Mouse (Mus musculus) lung, embryonic 16.5 days (tissue): ENCODE measurements around the gene Cdc42bpb. TPM values are rescaled to one million over a fixed set of nuclear protein-coding genes. Genes with fewer than 3 reads are reported as not detected.

Experiments
- ATAC-seq: fragments of 200-750 bp; cut with Nextera tagmentation; 2 replicates; pipeline ENCODE4 v1.8.0; 2017; ENCODE audit warnings: low read depth, mild to moderate bottlenecking, moderate library complexity
- H3K27ac ChIP-seq: fragments of 300-500 bp; sonication (generic); 2 replicates; pipeline ENCODE4 v1.5.1; 2014; ENCODE audit warnings: mild to moderate bottlenecking, control low read depth, low read length
- H3K27me3 ChIP-seq: fragments of 300-500 bp; sonication (generic); 2 replicates; pipeline ENCODE4 v1.6.1; 2014; ENCODE audit warnings: low read depth, low read length, mixed read lengths; ENCODE audit not compliant: control insufficient read depth, insufficient read depth
- H3K36me3 ChIP-seq: fragments of 300-500 bp; sonication (generic); 2 replicates; pipeline ENCODE4 v1.6.1; 2014; ENCODE audit warnings: low read length; ENCODE audit not compliant: control insufficient read depth, insufficient read depth
- H3K4me1 ChIP-seq: fragments of 300-500 bp; sonication (generic); replicated peaks from 2 replicates; pipeline ENCODE4 v1.6.1; 2014; ENCODE audit warnings: low read length, mixed read lengths; ENCODE audit not compliant: control insufficient read depth, insufficient read depth
- H3K4me2 ChIP-seq: fragments of 300-500 bp; sonication (generic); 2 replicates; pipeline ENCODE4 v1.6.1; 2014; ENCODE audit warnings: low read depth, low read length, control low read depth
- H3K4me3 ChIP-seq: fragments of 300-500 bp; sonication (generic); 2 replicates; pipeline ENCODE4 v1.5.1; 2014; ENCODE audit warnings: mild to moderate bottlenecking, low read length, control low read depth
- H3K9ac ChIP-seq: fragments of 300-500 bp; sonication (generic); 2 replicates; pipeline ENCODE4 v1.6.1; 2014; ENCODE audit warnings: low read length, control low read depth
- H3K9me3 ChIP-seq: fragments of 300-500 bp; sonication (generic); 2 replicates; pipeline ENCODE4 v1.6.1; 2016; ENCODE audit warnings: low read length; ENCODE audit not compliant: control insufficient read depth
- WGBS: fragments of 180-500 bp; shearing (Covaris S2); extraction: QIAGEN DNeasy Blood & Tissue Kit; methylation state at CpG from one replicate; pipeline ENCODE4 v1.1.7; 2014; 5-methylcytosine and 5-hydroxymethylcytosine counted together
- polyA plus RNA-seq: library from polyadenylated mRNA; unstranded; fragments of >200 nt; fragmentation: Nextera tagmentation; extraction: Ambion mirVana; gene quantifications from 2 replicates; pipeline ENCODE4 v1.2.1, GENCODE M21; 2015

The Cdc42bpb gene
- polyA plus RNA-seq, 1 experiment from 2014 or later = 36.1 TPM

DNA sequence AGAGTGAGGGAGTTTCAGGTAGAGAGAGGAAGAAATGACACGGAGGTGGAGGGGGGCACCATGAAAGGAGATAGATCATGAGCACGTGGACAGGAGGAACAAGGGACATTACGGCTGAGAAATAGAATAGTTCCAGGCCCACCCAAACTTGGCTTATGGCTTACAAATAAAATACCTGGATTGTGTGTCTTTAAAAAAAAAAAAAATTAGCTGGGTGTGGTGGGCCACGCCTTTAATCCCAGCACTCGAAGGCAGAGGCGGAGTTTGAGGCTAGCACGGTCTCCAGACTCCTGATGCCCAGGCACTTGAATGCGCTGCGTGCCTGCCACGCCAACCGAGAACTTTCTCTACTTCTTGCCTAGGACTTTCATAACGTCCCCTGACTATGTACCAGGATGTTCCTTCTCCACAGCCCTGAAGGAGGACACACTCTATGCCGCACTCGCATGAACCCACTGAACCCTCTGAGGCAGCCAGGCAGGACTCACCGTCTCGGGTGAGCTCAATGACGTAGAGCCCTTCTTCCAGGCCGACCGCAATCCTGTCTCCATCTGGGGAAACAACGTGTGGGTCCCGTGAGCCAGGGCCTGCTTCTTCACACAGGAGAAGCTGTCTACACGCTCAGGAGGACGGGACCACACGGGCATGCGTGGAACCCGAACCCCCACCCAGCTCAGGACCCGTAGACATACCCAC lies 76.0 kb downstream of the Cdc42bpb start:
- 90% methylated on average over 27 of the region's 27 CpGs for WGBS
- no peak overlapping the region for H3K9ac ChIP-seq
- no peak overlapping the region for H3K4me2 ChIP-seq
- peaks cover 57% of the 10 kb centered on the region for H3K36me3 ChIP-seq
- H3K9me3 ChIP-seq = no peaks in the 10 kb centered on the region
- H3K27me3 ChIP-seq = no peaks in the 10 kb centered on the region
- H3K4me3 ChIP-seq = no peak overlapping the region
- no peaks in the 10 kb centered on the region for H3K4me1 ChIP-seq
- no peak for ATAC-seq
- H3K27ac ChIP-seq = no peak overlapping the region

- Histone ChIP-seq H3K9me3 (no peaks in the 10 kb centered on the region), H3K9ac (no peak overlapping the region), H3K4me2 (no peak overlapping the region), H3K4me3 (no peak overlapping the region), H3K4me1 (no peaks in the 10 kb centered on the region), H3K27ac (no peak overlapping the region), H3K36me3 (peaks cover 51% of the 10 kb centered on the region), H3K27me3 (no peaks in the 10 kb centered on the region)
- WGBS = 88% methylated on average over 12 of the region's 12 CpGs
- ATAC-seq = no peak
These were observed 84.5 kb downstream of the Cdc42bpb start for GRCm38 (mm10) chr12:111293025-111293424.

DNA sequence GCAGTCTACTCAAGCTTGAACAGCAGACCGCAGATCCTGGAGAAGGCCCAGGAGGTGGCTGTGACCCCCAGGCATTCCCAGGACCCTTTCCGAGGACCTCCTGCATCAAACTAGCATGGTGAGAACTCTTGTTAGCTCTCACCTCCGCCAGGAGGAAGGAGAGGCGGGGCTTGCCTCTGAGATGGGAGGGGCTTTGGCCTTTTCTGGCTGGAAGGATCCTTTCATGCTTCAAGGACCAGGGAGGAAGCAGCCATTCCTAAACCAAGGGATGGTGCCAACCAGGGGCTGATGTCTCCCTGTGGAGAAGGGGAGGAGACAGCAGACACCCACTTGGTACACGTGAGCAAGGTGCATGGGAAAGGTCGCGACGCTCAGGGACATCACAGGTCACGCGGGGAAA lies 93.0 kb downstream of the Cdc42bpb start:
- H3K9ac ChIP-seq = no peak overlapping the region
- H3K4me3 ChIP-seq = no peak overlapping the region
- peak; percentile 59 for ATAC-seq
- no peaks in the 10 kb centered on the region for H3K9me3 ChIP-seq
- H3K27me3 ChIP-seq = no peaks in the 10 kb centered on the region
- no peaks in the 10 kb centered on the region for H3K36me3 ChIP-seq
- H3K27ac ChIP-seq = no peak overlapping the region
- 28% methylated on average over 10 of the region's 10 CpGs for WGBS
- H3K4me1 ChIP-seq = no peaks in the 10 kb centered on the region; the same call in 1 of the 2 replicates
- peak overlapping the region; percentile 13; the same call in 1 of the 2 replicates for H3K4me2 ChIP-seq

DNA sequence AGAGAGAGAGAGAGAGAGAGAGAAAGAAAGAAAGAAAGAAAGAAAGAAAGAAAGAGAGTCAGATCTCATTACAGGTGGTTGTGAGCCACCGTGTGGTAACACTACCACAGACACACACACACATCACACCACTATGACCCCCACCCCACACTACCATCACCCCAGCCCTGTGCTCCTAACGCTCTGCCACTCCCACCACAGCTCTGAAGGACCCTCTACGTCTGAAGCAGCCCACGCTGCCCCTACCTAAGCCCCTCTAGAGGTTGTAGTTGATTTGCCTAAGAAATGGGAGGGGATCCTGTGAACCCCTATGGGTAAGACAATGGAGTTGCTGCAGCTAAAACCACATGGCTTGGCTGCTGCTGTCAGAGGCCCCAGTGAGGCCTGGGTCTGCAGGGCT lies 93.9 kb downstream of the Cdc42bpb start:
- Histone ChIP-seq H3K9ac (no peak overlapping the region), H3K9me3 (peaks cover 4% of the 10 kb centered on the region), H3K36me3 (no peaks in the 10 kb centered on the region), H3K4me1 (no peaks in the 10 kb centered on the region; the same call in 1 of the 2 replicates), H3K27me3 (no peaks in the 10 kb centered on the region), H3K4me3 (no peak overlapping the region), H3K4me2 (no peak overlapping the region), H3K27ac (no peak overlapping the region)
- no peak for ATAC-seq
- 74% methylated on average over 4 of the region's 4 CpGs for WGBS

- H3K9ac ChIP-seq = no peak overlapping the region
- H3K9me3 ChIP-seq = peaks cover 4% of the 10 kb centered on the region
- WGBS = 37% methylated on average over 6 of the region's 6 CpGs
- H3K27me3 ChIP-seq = peaks cover 57% of the 10 kb centered on the region
- H3K4me1 ChIP-seq = peaks cover 19% of the 10 kb centered on the region
- no peak overlapping the region for H3K27ac ChIP-seq
- no peak overlapping the region for H3K4me2 ChIP-seq
- H3K4me3 ChIP-seq = no peak overlapping the region
- no peaks in the 10 kb centered on the region for H3K36me3 ChIP-seq
- ATAC-seq = no peak
These were observed 101.1 kb downstream of the Cdc42bpb start for GRCm38 (mm10) chr12:111276371-111276770.

DNA sequence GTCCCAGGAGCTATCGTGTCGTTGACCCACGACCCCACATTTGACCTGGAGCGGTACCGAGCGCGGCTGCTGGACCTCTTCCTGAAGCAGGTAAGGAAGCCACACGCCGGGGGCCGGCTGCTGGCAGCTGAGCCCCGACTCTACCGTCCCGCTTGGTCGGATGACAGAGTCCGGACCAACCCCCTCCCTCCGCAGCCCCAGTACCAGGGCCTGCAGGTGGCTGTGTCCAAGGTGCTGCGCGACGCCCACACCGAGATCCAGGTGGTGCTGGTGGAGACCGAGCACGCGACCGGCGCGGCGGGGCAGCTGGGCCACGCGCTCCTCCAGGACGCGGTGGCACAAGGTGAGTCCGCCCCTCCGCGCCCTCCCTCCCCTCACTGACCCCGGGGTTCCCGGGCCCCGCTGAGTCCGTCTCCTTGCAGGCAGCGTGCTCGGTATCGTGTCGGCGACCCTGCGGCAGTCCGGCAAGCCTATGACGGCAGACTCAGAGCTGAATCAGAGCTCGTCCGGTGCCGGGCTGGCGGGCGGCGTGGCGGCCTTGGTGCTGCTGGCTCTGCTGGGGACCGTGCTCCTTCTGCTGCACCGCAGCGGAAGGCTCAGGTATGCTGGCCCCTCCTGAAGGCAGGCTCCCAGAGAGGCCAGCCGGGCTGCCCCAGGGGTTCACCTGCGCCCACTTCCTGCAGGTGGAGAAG lies 102.2 kb downstream of the Cdc42bpb start:
- Histone ChIP-seq H3K4me3 (peak overlapping the region; percentile 47), H3K36me3 (no peaks in the 10 kb centered on the region), H3K9ac (peak overlapping the region; percentile 41; the same call in 1 of the 2 replicates), H3K4me1 (peaks cover 21% of the 10 kb centered on the region), H3K9me3 (peaks cover 4% of the 10 kb centered on the region), H3K27me3 (peaks cover 68% of the 10 kb centered on the region), H3K27ac (no peak overlapping the region), H3K4me2 (peak overlapping the region; percentile 73)
- ATAC-seq = 0 out of 2 replicates have a peak, but pooled peaks have one; percentile 13
- under 1% methylated on average over 58 of the region's 58 CpGs for WGBS

- no peak for ATAC-seq
- H3K4me3 ChIP-seq = peak overlapping the region; percentile 47
- H3K9ac ChIP-seq = 0 out of 2 replicates have a peak overlapping the region, but pooled peaks have one; percentile 41
- peaks cover 75% of the 10 kb centered on the region for H3K27me3 ChIP-seq
- peak overlapping the region; percentile 73 for H3K4me2 ChIP-seq
- H3K27ac ChIP-seq = no peak overlapping the region
- peaks cover 4% of the 10 kb centered on the region for H3K9me3 ChIP-seq
- H3K4me1 ChIP-seq = peaks cover 21% of the 10 kb centered on the region
- H3K36me3 ChIP-seq = no peaks in the 10 kb centered on the region
- WGBS = 2% methylated on average over 74 of the region's 80 CpGs
These were observed 102.9 kb downstream of the Cdc42bpb start for GRCm38 (mm10) chr12:111274447-111275149.

DNA sequence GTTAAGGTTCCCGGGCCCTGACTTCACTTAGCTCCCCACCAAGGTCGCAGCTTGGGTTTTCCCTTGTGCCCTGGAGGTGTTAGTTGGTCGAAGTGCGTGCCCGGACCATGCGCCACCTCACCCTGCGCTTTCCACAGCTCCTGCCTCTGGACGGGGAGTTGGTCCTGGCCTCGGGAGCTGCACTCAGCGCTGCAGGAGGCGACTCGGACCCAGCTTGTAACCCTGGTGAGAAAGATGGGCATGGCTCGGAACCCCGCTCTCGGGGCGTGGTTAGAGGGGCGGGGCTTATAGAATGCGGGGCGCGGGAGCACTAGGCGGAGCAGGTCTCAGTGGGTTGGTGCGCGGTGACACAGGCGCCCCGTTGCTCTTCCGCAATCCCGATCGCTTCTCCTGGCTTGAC lies 103.5 kb downstream of the Cdc42bpb start:
- H3K9me3 ChIP-seq = peaks cover 2% of the 10 kb centered on the region
- H3K4me1 ChIP-seq = peaks cover 21% of the 10 kb centered on the region
- H3K4me2 ChIP-seq = peak overlapping the region; percentile 73
- WGBS = 2% methylated on average over 28 of the region's 28 CpGs
- no peak for ATAC-seq
- H3K27ac ChIP-seq = no peak overlapping the region
- peaks cover 77% of the 10 kb centered on the region for H3K27me3 ChIP-seq
- H3K9ac ChIP-seq = no peak overlapping the region
- H3K4me3 ChIP-seq = peak overlapping the region; percentile 47
- no peaks in the 10 kb centered on the region for H3K36me3 ChIP-seq

GRCm38 (mm10) chr12:111272420-111272819 lies 105.1 kb downstream of the Cdc42bpb start:
- no peaks in the 10 kb centered on the region for H3K9me3 ChIP-seq
- no peak for ATAC-seq
- 20% methylated on average over 12 of the region's 12 CpGs for WGBS
- H3K36me3 ChIP-seq = no peaks in the 10 kb centered on the region
- H3K9ac ChIP-seq = no peak overlapping the region
- no peak overlapping the region for H3K27ac ChIP-seq
- H3K27me3 ChIP-seq = peaks cover 77% of the 10 kb centered on the region
- H3K4me1 ChIP-seq = peaks cover 21% of the 10 kb centered on the region
- no peak overlapping the region for H3K4me2 ChIP-seq
- H3K4me3 ChIP-seq = no peak overlapping the region
